Mouse (Mus musculus): ENCODE measurements around the gene Syne2.

GRCm38 (mm10) chr12:76085956-76086905 is 268.3 kb downstream of the Syne2 start:
- TF ChIP-seq CHD2 (IDR thresholded peaks at IDR 0.05; ENCODE audit: low read depth, low read length) (no peak), HCFC1 (IDR thresholded peaks at IDR 0.05; ENCODE audit: borderline replicate concordance, insufficient read depth, low read length) (no peak), ZC3H11A (IDR thresholded peaks at IDR 0.05; ENCODE audit: borderline replicate concordance, low read depth, low read length) (no peak), ZNF384 (IDR thresholded peaks at IDR 0.05; ENCODE audit: low read depth, low read length) (no peak)

All from ES-E14 (cell line).